Mouse (Mus musculus) liver, adult 2 months (tissue): ENCODE results near the gene Gm37240.

Source experiments
- CTCF ChIP-seq: fragments of 200-500 bp; IDR thresholded peaks from 2 replicates; pipeline ENCODE4 v1.5.1; 2011; ENCODE audit warnings: low read depth, low read length, control low read depth
- POLR2A ChIP-seq: fragments of 200-500 bp; IDR thresholded peaks from 2 replicates; pipeline ENCODE4 v1.6.1; 2011; ENCODE audit warnings: low read length, control low read depth; ENCODE audit not compliant: insufficient read depth; ENCODE audit errors: extremely low read depth

GRCm38 (mm10) chr3:85776707-85777106 lies 110.6 kb downstream of the Gm37240 start:
- TF ChIP-seq CTCF, result no peak
- no peak for TF ChIP-seq POLR2A
